Mouse (Mus musculus) cerebellum, adult 8-10 months (tissue): Measurements from ENCODE around the gene Lmbr1l.
A peak's percentile ranks its signal among the peaks of the same experiment; 100 is the strongest.

Experiments
- DNase-seq: peaks from one replicate; pipeline ENCODE4 v3.0.0; 2022

Lmbr1l gene

DNA sequence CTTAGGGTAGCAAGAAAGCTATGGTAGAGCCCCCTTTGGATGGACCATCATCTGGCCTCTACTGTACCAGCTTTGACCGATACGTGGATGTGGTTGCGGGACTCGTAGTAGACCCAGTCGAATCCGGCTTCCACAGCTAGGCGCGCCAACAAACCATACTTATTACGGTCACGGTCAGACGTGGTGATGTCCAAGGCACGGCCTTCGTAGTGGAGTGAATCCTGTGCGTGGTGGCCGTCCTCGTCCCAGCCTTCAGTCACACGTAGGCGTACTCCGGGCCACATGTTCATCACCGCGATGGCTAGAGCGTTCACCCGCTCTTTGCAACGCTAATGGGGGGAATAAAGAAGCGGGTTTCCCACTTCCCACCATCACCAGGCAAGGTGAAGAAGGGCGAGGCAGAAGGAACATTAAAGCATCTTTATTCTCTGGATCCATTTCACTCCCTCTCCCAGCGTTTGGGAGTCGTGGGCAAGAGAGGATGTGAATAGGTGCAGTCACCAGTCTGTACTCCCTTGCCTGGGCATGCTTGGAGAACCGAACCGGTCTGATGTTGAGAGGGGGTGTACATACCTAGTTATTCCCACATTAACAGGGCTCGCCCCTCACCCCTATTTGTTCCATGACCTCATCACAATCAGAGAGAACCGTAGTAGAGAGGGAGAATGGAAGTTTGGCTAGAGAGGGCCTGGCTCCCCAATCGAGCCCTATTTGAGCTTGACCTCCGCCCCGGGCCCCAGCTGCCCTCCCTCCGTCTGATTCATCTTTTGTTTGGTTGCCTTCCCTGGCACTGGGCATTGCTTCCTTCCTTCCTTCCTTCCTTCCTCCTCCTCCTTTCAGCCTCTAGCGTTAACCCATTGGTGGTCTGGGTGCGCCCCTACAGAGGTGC lies 23.0 kb downstream of the Lmbr1l start:
- DNase-seq, result no peak

DNA sequence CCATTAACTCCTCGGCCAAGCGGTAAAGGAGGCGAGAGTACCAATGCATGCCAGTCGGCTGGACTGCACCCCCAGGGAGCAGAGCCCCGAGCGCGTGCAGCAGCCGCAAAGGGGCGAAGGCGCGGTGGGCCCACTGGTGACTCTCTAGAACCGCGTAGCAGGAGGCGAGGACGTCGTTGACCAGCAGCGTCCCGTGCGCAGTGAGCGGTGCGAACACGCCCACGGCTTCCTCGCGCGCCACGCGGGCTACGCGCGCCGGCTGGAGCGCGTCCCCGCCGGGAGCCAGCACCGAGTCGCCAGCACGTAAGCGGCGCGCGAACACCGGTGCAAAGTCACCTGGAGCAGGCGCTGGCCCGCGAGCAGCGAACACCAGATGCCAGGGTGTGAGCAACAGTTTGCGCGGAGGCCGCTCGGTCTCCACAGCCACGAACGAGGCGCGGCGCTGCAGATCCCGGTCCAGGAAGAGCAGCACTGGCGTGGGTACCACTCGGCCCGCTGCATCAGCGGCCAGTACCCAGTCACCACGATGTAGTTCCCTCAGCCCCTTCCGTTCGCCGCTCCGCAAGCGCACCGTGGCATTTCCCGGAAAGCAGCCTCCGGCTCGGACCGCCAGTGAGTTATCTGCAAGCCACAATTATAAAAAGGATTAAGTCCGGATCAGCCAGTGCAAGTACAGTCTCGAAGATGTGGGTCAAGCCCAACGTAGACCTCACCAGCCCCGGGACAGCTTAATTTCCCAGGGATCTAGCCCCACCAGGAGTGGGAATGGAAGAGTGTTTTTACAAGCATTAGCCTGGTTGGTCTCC lies 23.9 kb downstream of the Lmbr1l start, which contains the start of gene Rhebl1:
Gene Rhebl1, minus strand, starts transcription at position 601 of the 806 bp plus-strand sequence.
- peak; percentile 43 for DNase-seq

- DNase-seq, result no peak
Measured at GRCm38 (mm10) chr15:98893036-98893435, 25.0 kb downstream of the Lmbr1l start.

DNA sequence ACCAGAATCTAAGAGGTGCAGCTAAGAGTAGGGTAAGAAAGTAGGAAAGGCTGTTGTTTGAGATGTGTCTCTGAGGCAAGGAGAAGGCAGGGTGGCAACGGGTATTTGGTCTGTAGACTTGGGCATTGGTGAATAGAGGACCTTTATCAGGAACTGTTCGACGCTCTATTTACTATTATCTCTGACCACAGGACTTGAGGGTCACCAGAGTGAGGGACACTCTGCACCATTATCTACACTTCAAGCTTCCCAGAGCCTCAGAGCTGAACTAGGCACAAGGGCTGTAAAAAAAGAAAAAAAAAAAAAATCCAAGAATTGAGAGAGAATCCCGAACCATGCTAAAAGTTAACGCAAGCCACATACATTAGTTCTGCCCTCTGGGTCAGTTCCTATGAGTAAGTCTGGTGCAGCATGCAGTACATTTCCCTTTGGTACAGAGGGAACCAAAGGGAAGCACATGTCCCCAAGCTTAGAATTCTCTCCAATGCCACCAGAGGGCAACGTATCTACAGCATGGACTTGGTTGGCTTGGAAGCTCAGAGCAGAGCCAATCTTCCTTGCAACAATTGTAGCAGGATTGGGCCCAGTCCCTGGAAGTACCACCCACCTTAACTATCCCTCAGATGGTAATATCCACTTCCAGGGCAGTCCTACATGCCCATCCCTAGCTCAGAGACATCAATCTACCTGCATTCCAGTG lies 26.0 kb downstream of the Lmbr1l start:
- peak; percentile 63 for DNase-seq

DNA sequence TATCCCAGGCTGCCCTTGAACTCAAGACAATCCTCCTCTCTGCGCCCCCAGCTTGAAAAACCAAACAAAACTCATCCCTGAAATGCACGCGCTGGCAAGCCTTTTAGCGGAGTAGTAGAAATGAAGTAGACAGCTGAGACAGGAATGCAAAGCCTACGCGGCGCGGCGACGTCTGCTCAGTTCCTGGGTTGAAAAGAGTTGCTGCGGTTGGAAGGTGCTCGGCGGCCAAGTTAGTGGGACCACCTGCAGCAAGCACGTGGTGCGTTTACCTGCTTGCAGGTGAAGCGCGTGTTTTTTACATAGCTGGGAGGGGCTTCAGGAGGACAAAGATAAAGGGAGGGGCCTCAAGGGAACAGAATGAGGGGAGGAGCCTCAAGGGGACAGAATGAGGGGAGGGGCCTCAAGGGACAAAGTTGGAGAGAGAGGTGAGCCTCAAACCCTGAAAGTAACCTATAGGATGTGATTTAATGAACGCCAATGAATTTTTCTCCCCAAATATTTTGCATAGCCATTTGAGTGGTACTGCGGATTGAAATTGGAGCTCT lies 26.8 kb downstream of the Lmbr1l start:
- DNase-seq, result no peak

GRCm38 (mm10) chr15:98887526-98887925 lies 30.5 kb downstream of the Lmbr1l start:
- no peak for DNase-seq

GRCm38 (mm10) chr15:98886667-98887387 lies 31.2 kb downstream of the Lmbr1l start:
- DNase-seq, result no peak

- DNase-seq, result no peak
Measured at GRCm38 (mm10) chr15:98884106-98884505, 33.9 kb downstream of the Lmbr1l start.

- no peak for DNase-seq
Measured at GRCm38 (mm10) chr15:98883661-98884060, 34.4 kb downstream of the Lmbr1l start.

DNA sequence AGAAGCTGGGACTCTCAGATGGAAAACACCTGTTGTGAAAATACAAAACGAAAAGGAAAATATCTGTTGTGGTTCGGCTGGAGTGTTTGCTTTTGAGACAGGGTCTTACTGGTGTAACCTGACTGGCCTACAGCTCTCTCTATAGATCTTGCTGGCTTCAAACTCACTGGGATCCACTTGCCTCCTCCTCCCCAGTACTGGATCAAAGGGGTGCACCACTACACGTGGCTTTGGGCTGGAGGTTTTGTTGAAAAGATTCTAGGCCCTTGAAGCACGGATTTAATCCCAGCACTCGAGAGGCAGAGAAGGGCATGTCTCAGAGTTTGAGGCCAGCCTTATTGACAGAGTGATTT lies 36.4 kb downstream of the Lmbr1l start:
- no peak for DNase-seq

DNA sequence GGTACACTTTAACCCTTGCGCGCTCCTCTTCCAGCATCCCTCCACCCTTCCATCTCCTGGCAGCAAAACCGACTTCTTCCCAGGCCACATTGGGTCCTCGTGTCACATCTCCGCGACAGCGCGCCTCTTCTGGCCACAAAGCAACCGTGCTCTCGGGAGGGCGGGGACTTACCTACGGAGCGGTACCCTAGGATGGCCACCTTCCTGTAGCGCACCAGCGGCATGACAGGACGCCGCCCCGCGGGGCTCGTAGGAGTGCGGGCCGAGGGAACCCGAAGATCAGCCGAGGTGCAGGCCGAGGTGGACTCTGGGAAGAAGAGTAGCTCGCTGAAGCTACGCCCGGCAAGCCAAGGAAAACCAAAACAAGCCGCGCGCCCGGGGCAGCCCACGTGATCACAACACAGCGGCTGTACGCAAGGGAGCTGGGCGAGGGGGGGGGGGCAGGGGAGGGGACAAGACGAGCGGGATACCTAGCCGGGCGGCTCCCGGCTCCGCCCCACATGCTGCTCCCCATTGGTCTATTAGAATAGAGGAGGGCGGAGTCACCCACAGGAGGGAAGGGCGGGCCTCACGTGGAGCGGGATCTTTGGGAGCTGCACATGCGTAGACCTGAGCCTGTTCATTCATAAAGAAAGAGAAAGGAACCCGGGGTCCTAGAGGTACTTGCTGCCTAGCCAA lies 36.9 kb downstream of the Lmbr1l start:
- DNase-seq, result peak; percentile 89

DNA sequence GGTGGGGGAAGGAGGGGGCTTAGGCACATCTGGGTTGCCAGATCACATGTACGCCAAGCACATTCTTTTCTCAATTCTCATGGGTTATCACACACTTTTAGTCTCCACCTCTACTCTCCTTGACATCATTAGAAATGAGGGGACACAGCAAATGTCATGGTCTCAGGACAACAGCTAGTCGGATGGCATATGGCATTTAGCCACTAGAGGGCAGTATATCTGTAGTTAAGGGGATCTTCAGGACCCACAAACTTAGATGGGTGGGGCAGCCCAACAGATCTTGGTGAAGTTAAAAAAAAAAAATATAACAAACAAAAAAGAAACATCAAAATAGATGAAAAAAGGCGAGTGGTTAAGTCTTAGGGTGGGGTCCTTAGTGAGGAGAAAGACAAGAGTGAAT lies 40.7 kb downstream of the Lmbr1l start:
- peak; percentile 76 for DNase-seq

GRCm38 (mm10) chr15:98871916-98872888 lies 45.8 kb downstream of the Lmbr1l start:
- DNase-seq, result peak; percentile 96

DNA sequence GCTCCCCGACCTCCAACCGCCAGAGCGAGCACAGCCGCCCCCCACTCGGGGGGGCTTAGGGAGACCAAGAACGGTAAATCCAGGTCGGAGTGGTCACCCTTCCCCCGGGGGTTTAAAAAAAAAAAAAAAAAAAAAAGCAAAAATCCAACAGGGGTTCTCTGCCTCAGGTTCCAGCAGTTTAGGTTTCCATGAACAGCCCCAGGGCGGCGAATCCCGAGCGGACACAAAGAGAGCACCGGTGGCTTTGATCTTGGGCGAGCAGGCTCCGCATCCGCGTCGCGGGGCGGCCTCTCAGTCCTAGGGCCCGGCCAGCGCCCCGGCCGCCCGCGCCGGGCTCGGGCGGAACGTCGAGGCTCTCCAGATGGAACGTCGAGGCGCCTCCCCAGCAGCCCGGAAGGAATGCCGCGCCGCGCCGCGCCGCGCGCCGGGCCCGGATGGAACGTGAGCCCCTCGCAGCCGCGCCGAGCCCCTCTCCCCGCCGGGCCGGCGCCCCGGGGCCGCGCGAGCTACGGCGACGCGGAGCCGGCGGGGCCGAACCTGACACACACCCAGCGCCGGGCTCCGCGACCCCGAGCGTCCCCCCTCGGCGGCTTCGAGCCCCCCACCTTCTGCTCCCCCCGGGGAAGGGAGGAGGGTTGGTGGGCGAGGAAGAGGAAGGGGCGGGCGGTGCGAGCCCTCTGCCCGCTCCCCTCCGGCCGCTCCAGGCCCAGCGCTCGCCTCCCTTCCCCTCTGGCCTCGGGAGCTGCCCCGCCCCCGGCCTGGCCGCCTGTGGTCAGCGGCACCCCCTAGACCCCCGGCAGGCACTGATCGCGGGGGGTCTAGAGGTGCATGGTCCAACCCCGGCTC lies 46.7 kb downstream of the Lmbr1l start, which contains the start of gene Kmt2d:
Gene Kmt2d, minus strand, starts transcription at position 135 of the 846 bp plus-strand sequence.
- DNase-seq, result no peak

- peak; percentile 60 for DNase-seq
Measured at GRCm38 (mm10) chr15:98870179-98871069, 47.6 kb downstream of the Lmbr1l start.

DNA sequence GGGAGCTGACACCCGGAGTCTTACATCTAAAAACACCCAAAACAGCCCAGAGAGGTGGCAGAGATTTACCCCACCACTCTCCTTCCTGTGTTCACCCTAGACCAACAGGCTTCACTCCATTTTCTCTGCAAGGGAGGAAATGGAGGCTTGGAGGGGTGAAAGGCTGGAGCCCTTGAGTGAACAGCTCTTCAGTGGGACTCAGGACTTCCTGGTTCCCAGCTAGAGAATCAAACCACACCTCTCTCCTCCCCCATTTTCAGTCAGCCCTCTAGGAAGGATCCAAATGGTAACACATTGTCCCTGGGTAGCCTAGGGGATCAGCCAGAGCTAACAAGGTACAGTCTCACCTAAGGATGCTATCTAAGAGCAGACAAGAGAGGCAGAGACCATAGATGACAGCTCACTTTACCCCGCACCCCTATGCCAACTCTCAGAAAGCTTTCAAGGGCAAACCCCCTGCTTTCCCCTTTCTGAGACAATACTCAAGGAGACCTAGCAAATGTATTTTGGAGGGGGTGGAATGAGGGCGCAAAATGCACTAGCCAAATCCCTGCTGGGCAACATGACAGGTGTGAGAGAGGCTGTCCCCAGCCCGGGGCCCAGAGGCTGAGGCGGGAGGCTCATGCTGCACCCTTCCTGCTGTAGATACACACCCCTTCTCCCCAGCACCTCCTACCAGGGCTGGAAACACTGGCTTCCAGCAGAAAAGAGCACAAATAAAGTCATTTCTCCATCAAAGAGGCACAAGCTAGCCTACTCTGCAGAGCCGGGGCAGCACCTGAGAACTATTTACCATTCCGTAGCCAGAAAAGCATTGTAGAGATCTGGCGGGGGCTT lies 48.5 kb downstream of the Lmbr1l start:
- DNase-seq, result peak; percentile 28

- DNase-seq, result no peak
Measured at GRCm38 (mm10) chr15:98868346-98869063, 49.5 kb downstream of the Lmbr1l start.
